Mouse (Mus musculus) lung, postnatal 4 days (tissue): ENCODE measurements at regions not wholly inside any gene's neighbourhood (a gene's known extent, or its start where the extent isn't known, plus 50 kb on each side); places are given as distances from the start of the nearest gene placed in this dataset.

Experiments
- DNase-seq, 2 experiments: peaks; one replicate each; pipeline ENCODE4 v3.0.0; 2021

DNA sequence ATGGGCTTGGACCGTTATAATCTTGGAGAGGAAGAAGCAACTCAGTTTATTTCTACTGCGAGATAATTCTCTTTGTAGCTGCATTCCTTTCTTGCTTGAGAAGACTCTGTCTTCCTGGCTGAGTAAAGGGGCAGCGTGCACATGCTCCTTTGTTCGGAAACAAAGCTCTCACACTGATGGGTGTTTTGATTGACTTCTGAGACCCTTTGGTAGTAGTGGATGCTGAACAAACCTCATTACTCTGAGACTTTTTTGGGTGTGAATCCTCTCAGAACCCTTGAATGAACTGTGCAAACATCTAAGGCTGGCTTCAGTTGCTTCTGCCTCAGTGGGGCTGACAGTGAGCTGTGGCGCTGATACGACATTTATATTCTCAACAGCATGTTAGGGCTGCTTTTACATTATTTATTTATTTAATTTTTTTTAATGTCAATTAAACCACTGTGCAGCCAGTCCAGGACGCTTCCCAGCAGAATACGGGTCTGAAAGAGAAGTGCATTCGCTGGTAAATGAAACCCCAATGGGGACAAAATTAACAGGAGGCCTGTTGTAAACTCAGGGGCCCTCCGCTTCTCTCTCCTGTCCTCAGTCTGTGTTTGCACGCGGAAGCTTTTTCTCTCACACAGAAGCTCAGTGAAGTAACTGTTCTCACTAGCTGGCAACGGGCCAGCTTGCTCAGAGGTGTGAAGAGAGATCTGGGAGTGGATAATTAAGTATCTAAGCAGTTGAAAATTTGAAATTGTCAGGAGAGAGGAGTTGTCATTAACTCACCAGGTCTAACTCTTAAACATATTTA, 380.1 kb upstream of the Slc30a5 start:
- no peak for DNase-seq

DNA sequence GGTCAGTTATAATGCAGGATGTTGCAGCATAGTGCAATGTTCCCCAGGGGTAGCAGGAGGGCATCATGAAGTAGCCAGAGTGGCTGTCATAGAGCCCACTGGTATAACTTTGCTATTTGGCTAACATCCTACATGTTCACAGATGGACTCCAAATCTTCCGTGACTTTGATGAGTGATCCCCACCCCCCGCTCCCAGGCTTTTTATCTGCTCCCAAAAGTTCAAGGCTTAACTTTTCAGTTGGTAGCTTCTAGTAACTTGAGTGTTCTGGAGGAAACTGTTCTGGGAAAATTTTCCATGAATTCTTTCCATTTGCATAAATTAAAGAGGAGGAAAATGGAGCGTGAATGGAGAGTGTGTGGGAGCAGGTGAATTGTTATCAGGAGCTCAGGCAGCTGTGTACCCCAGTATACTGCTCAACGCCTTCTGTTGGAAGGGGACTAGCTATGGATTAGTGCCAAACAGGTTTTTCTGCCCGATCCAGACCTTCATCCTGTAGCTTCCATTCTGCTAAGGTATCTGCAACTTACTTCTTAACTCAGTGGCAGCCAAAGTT, 379.2 kb upstream of the Slc30a5 start:
- DNase-seq: no peak

DNA sequence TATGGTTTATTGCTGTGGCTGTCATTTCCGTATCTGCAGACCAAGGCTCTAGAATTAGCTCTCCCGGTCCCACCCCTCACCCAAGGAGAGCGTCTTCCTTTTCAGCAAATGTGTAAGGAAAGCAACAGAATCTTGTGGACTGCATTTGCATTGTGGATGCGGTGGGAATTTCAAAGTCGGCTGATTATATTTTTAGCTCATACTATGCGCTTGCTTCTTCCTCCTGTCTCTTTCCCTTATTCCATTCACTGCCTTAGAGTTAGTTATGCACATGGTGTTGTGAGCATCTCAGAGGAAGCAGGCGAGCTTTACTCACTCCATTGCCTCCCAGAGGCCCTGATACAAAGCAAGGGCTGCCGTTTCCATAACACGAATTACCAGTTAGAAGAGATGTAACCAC, 375.6 kb upstream of the Slc30a5 start:
- no peak for DNase-seq

DNA sequence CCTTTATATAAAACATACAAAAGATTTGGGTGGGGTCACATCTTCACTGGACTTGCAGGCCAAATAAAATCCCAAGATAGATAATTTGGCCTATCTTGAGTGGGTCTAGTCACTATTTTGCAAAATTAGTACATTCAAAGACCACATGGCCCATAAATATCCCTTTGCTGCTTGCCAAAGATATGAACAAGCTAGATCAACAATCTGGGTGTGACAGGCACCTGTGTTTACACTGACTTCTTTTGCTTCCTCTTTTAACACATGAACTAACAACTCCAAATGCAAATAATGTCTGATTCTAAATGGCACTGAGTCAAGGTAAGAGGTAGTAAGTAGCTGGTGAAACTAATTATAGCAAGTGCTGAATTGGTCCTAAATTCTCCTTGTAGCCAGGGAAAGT, 370.2 kb upstream of the Slc30a5 start:
- no peak for DNase-seq

DNA sequence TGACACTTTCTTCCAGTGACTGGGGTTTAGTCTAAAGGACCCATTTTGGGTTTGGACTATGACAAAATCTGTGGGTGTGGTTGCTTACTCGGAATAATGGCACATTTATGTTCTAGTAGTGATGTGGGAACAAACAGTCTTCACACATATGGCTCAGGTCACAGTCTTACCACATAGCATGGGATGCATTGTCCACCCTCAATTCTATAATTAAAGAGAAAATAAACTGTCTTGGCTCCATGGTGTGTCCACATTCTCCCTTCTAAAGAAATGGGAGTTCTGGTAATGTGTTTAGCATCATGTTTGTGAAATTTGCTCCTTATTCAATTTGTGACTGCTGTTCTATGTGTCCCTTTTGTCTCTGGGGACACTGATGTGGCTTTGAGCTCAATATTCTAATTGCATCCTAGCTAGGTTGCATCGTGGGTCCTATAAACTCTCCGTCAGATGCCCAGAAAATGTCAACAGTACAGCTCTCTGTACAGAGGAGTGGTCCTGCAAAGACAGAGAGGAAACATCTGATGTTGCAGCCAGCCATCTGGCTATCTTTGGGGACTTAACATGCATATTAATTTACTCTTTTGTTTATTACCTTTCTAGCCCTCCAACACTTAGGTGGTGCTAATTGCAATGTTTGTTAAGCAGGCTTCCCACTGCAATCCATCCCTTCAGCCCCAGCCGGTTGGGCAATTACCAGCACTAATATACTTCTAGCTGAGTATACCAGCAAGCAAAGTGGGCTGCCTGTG, 369.5 kb upstream of the Slc30a5 start:
- DNase-seq: no peak

DNA sequence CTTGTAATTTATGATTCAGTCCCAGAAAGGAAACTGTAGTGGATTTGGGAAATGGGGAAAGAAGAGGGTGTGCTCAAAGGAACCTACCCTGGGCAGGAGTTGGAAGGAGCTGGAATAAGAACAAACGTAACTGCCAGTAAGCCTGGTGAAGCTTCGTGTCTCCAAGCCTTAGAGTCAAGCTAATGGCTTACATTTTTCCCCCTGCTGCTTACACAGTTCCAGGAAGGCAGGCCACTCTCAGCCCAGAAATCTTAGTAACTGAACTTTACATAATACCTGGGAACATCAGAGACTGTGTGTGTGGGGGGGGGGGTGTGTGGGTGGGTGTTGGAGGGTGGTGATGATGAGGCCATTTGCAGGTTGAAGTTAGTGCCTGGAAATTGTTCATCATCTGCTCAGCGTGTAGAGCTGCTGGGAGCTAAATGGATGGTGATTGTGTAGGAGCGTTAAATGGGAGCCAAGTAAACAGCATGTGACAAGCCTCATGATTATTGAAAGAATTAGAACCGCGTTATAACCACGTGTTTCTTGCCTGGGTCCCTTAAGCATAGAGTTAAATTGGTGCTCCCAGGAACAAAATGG, 357.1 kb upstream of the Slc30a5 start:
- no peak for DNase-seq

DNA sequence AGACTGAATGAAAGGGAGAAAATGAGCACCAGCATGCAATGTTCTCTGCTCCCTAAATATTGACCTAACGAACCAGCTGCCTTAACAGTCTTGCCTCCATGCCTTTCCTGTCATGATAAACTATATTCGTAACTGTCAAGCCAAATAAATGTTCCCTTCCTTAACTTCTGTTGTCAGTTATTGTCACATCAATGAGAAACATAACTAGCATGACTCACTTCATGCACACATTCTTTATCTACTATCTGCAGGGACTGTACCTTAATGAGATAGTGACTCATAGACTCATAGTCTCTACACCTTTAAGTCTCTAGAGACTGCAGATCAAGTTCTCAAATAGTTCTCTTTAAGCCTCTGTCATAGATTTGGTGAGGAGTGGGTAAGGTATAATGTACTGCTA, 349.2 kb upstream of the Slc30a5 start:
- no peak for DNase-seq

DNA sequence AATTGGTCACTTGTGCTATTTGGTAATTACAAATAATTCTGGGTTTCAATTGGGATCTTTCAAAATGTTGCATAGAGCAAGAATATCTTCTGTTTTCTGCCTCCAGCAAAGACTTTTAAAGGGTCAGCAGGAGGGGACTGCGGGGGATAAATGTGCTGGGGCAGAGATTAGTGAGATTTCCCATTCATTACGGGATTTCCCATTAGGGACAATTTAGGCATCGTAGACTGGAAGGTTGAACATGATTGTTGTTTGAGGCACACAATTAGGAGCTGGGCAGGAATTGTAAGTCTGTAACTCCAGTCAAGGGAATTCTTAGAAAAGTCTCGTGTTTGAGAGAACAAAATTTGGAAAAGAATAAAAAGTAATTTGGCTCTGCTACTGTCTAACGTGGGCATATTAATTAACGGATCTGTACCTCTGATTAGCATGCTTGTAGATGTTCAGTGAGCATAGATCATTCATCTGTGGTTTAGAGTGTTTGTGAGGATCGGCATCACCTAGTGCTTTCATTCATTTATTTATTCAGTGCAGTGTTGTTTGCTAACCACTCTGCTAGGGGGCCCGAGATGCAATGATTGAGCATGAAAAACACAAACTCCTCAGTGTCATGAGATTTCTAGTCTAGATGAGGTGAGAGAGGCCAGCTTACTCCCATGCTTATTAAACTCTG, 341.9 kb upstream of the Slc30a5 start:
- DNase-seq: no peak

DNA sequence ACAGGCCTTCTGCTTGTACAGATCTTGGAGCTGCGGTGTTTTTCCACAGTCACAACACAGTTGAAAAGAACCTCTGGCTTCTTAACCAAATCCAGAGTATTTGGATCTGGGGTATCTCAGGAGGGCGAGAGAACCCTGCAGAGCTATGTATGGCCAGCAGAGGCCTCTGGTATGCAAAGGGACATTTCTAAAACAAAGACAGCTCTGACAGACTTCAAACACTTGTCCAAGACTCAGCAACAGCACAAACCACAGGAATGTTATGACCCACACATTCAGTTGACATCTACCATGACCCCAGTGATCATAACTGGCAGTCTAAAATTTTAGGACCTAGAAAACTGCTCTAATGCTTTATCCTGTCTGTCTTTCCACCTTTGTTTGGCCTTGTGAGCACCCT, 328.5 kb upstream of the Slc30a5 start:
- peak in 1 of 2 experiments; percentile 5 for DNase-seq

DNA sequence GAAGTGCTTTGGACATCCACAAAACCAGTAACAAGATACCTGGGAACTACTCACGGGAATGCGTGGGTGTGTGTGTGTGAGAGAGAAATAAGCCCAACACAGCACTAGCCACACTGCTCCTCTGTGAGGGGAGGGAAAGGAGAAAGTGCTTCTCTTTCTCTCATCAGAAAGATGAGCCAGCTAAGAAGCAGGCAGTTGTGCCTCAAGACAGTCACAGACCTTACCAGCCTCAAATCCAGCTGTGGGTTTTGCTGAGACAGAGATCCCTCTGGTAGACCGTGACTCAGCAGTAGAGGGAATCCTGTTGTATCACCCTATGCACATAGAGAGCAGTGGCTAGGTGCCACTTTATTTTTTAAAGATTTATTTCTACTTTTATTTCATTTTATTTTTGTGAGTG, 326.7 kb upstream of the Slc30a5 start:
- DNase-seq: no peak

DNA sequence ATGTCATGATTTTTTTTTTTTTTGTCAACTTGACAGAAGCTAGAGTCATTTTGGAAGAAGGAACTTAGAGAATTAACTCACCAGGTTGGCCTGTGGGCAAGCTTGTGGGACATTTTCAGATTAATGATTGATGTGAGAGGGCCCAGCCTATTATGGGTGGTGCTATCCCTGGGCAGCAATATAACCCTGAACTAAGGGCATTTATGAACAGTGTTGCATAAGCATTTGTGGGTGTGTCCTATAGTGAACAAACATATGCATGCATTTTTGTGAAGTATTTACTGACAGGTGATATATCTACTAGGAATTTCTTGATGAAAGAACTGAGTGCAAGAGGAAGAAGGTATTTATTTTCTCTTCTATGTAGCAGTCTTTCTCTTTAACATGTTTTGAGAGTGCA, 320.5 kb upstream of the Slc30a5 start:
- DNase-seq: no peak

DNA sequence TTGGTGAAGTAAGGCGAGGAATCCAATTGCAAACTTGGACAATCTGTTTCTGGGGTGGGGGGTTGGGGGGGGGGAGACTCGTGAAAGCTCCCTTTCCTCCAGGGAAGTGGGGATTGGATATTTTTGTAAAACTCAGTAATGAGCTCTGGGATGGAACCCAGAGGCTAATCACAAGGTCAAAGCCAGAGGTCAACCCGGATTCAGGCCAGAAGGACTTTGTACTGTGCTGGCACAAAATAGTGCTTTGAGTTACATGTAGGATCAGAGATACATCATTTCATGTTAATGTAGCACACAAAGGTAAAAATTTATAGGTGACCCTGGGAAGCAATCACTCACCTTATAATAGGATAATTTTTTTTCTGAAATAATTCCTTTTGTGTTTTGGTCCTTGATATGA, 309.5 kb upstream of the Slc30a5 start:
- no peak for DNase-seq

DNA sequence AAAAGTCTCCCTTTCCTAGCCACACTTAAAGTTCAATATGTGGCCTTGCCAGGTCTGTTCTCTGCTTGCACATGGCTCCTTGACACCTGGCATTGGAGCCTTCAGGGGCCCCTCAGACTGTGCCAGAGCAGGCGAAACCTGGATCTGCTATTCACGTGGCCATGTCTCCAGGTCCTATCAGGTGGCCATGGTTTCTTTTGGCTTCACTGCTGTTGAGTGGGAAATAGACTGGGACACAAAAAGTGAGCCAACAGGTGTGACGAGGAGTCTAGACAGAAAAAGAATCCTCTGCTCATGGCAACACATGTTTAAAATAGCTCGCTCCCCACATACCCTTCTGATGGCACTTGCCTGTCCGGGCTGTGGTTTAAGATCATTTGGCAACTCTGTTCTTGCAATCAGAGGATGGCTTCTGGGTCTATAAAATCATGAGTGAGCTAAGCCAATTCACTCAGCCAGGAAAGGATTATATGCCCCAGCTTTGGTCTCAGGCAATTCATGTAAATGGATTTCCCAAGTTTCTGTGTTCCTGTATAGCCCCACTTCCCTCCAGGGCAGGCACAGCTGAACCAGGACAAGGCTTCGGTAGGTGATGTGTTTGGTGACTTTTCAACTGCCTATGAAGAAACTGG, 309.0 kb upstream of the Slc30a5 start:
- DNase-seq: no peak

DNA sequence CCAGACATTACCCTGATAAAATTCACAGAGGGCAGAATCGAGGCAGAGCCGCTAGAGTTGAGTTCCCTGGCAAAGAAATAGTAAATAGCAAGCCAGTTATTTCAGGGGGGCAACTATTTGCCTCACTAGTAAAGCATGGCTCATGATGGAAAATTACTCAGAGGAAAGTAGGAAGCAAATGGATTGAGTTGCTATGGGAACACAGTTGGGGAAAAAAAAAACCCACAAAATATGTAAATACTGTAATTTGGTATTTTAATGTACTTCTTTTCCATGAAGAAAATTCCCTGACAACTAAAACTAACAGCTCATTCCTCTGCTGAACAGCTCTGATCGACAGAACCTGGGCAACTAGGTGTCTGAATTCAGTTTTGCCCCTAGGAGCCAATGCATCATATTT, 296.2 kb upstream of the Slc30a5 start:
- no peak for DNase-seq

DNA sequence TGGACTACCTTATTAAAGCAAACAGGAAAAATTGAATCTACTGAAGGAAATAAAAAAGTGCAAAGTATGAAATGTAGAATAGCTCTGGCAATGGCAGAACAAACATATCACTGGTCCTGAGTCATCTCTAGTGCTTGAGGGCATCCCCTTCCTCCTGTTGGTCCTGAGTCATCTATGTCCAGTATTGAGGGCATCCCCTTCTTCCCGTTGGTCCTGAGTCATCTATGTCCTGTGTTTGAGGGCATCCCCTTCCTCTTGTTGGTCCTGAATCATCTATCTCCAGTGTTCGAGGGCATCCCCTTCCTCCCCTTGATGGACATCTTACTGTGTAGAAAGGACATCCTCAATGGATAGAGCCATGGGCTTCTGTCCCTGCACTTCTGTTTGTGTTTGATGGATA, 294.6 kb upstream of the Slc30a5 start:
- DNase-seq: no peak

DNA sequence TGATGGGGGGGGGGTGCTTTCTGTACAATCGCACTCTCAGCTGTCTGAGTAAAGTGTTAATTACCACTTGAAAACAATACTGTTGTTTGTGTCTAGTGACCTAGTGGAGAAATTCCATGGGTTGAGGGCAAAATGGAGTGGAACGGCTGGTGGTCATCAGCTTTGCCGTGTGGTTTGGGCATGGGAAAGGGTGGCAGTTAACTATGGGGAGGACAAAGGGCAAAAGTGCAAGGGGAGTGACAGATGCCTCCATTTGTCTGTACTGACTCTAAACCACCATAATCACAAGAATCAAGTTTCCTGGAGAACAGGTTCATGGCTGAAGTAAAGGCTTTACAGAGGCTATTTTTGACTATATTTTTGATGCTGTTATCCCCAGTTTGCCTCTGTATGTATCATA, 294.0 kb upstream of the Slc30a5 start:
- no peak for DNase-seq

DNA sequence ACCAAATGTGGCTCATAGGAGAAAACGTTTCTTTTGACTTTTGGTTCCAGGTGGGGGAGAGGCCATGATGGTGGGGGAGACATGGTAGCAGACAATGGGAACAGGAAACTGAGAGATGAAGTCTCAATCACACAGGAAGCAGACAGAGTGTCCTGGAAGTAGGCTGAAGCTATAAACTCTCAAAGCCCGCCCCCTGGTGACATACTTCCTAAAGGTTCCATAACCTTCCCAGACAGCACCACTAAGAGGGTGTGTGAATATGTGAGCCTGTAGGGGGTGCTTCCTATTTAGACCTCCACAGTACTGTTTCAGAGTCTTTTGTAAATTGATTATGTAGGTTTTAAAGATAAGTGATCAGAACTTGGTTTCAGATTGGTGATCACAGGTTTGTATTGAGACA, 284.1 kb upstream of the Slc30a5 start:
- DNase-seq: no peak

DNA sequence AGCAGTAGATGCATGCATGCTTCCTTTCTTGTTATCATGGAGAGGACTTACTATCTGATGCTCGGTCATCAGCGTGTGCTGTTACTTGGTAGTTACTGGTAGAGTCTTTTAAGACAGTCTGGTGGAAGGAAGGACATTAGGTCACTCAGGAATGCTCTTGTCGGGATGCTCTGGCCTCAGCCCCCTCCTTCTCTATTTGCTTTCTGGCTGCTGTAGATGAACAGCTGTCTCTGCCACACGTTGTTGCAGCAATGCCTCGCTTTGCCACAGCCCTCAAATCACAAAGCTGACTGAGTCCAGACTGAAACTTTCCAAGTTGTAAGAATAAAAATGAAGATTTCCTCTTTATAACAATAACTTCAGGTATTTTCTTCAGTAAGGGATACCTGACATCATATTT, 282.1 kb upstream of the Slc30a5 start:
- no peak for DNase-seq

DNA sequence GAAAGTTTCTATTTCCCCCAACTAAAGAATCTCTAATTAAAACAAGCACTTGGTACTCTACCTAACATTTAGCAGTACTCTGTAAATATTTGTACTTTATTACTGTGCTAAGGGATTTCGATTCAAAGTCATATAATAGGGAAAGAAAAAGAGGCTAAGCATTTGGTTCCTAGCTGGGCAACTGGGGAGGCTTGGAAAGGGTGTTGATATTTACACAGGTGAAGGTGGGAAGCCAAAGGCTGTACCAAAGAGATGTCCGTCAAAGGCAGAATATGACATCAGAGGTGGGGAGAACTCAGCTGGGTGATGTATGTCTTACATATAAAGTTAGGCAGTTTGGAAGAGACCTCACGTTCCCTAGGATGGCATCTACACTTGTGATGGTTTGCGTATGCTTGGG, 278.9 kb upstream of the Slc30a5 start:
- no peak for DNase-seq

DNA sequence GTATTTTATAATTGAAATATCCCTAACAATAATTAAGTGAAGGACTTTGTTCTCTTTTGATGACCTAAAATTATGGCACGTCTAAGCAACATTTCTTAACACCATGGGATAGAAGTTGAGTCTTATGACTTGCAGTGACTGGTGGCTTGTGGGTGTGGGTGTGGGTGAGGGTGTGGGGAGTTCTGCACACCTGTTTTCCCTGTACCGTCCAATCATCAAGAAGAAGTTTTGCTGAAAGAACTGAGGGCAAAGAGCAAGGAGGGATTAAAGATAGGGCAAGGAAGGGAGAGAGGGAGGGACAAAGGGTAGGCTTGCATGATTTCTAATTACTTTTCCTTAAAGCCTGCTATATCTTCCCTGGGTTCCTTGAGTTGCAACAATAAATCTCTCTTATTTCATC, 278.5 kb upstream of the Slc30a5 start:
- no peak for DNase-seq

DNA sequence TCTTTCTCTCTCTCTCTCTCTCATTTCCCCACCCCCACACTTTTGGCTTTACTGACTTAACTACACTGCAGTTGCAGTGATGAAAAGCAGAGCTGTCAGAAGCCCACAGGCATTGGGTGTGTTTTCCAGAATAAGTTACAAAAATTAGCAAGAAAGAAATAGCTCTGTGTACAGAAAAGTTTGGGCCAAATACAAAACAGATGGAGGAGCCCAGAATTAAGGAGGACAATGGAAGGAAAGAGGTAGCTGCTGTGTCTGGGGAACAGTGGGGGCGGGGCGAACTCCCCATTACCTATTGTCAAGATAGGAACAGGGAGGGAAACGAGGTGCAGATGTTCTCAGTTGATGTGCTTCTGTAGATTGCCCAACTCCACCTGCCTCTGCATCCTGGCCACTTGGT, 267.4 kb upstream of the Slc30a5 start:
- DNase-seq: no peak

DNA sequence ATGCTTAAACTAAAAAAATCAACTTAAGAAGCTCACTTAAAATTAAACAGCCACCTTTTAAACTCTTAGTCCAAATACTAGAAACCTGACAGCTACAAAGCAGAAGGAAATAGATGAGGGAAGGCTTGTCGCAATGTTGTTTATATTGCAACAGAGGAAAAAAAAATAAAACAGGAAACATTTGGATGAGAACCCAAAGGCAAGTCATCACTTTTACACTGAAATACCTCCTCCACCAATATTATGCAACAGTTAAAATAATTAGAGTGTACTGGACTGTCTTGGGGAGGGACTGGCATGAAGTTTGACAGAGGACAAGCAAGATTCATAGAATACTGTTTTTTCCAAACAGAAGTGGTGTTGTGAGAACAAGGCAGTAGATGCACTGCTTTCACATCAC, 263.6 kb upstream of the Slc30a5 start:
- no peak for DNase-seq

DNA sequence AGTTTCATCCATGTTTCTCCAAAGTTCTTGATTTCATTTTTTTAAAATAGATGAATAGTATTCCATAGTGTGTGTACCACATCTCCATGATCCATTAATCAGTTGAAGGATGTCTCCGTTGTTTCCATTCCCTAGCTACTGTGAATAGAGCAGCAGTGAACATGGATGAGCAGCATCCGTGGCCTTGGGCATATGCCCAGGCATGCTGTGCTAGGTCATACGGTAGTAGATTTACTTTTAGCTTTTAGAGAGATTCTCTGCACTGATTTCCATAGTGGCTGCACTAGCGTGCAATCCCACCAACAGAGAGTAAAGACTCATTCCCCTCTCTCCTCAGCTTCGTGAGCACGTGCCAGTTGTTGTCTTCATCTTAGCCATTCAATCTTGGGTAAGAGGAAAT, 263.0 kb upstream of the Slc30a5 start:
- DNase-seq: no peak
